Mouse (Mus musculus): ENCODE data around the gene Fam184b.

Fam184b gene

DNA sequence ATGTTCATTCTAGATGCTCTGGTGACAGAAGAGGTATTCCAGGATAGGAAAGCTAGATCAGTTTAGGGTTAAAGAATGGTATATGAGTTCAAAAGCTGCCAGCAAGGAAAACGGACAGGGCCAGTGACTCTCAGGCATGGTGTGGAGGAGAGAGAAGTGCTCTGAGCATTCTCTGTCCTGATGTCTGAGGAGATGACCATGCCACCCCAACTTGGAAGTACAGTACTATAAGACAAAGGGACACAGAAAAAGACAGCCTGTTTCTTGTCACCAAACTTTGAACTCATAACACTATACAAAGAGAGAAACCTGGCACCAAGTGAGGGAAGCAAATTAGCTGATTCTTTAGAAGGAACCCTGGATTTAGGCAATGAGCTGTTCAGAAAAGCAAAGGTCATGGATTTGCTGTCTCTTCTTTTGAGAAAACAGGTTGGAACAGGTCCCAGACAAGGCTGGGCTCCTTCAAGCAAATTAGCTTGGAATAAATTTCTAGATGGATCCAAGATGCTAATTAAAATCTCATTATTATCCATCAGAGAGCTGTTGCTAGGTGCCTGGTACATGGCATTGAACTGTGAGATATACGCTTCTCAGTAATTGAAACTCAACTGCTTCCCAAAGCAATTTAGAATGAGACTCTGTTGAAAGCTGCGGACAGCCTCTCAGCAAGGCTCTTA is 43.9 kb downstream of the Fam184b start:
- DNase-seq (ENCODE audit: low read depth, low spot score): no peak

DNA sequence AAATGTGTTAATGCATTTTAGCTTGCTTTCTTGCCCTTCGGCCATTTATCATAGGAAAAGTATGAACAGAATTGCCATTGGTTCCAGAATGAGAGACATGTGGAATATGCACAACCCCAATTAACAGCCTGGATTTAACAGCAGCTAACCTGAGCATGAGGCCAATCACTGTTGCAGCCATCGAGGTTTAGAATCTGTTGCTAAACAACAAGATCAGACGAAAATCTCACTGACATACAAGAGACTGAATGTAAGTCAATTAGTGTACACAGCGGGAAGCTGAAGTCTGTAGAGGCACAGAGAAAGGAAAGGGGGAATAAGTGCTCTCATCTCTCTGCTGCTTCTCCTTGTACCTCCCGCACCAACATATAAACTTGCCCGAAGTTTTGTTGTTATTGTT is 46.1 kb downstream of the Fam184b start:
- no peak for DNase-seq (ENCODE audit: low read depth, low spot score)

DNA sequence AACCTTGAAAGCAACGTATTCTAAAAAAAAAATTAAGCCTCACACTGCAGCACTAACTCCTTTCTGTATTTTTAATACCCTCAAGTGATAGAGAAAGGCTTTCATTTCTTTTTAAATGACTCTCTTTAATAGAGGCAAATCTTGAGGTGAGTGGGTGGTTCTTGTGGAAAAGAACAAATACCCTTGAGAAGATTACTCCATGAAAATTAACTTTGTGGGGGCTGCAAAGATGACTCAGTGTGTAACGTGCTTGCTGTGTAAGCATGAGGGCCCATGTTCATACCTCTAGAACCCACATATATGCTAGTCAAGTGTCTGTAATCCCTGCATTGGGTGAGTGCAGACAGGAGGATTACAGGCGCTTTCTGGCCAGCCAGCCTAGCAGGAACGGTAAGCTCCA is 49.3 kb downstream of the Fam184b start:
- no peak for DNase-seq (ENCODE audit: low read depth, low spot score)

DNA sequence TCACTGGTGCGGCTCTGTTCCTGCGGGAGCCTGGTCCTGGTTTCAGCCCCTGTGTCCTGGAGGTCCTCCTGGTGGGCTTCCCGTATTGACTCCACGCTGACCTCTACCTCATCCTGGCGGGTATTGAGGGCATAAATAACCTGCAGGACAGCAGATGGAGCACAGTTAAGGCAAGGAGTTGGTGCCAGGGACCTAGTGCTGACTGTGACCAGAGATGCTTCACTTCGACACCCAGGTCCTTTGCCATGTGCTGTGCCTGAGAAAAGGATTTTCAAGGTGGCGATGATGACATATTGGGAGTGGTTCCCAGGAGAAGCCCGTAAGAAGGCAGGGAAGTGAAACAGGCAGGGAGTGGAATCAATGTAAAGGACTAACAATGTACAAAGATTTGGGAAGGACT is 54.8 kb downstream of the Fam184b start:
- DNase-seq (ENCODE audit: low read depth, low spot score): no peak

DNA sequence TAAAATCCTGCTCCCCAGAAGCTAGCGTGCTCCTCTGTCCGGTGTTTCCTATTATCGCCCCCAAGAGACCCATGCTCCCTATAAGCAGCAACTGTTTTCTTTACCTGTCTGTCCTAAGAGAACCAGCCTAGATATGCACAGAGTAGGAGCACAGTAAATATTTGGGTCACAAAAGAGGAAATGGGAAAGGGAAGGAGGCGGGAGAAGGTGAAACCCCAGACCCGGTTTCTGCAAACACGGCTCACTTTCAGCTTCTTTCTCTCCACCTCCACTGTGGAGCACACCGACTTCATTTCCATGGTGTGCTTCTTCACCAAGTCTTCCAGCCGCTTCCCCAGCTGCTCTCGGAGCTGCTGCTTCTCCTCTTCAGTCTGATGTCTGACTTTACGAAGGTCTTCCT is 59.1 kb downstream of the Fam184b start:
- DNase-seq (ENCODE audit: low read depth, low spot score): no peak

DNA sequence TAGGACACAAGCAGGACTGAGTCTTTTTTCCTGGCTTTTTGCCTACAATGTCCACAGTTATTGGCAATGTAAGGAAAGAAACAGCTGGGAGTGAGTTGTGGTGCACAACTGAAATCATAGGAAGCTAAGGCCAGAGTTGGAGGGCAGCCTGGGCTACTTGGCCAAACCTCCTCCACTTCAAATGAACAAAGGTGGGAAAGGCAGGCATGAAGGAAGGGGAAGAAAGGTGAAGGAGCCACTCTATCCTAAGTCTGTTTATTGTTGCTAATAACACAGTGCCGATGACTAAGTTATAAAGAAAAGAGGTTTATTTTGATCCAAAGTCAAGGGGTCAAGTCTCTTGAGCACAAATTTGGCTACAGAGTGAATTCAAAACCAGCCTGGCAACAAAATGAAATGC is 62.0 kb downstream of the Fam184b start:
- no peak for DNase-seq (ENCODE audit: low read depth, low spot score)

DNA sequence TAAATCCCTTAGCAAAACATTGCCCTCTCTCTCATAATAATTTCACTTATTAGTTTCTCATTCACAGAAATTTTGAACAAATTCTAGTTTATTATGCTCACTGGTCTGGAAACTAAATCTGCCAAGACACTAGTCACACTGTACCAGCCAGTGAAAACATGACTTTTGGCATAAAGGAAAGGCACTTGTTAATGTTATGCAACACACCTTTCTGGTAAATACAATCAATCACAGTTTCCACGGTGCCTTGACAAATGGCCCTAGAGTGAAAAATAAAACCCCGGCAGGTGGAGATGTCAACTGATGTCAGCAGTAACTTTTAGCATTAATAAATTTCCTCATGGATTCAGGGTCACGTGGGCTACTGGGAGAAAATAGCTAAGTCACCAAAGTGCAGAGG is 62.7 kb downstream of the Fam184b start:
- no peak for DNase-seq (ENCODE audit: low read depth, low spot score)

DNA sequence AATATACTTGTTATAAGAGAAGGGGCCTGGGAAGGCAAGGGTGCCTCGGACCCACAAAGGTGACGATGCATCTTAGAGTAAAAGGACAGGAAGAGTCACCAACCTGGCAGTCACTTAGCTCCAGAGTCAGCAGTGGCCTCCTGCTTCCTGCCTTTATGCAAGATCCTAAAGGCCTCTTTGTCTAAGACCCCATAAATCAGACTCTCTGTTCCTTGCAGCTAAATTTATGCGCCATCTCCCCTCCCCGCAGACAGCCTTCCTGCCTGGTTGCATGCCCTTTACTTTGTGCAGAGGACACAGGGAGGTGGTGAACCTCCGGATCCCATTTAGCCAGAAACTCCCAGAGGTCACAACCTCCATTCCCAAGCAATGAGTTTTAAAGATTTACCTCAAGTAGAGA is 66.6 kb downstream of the Fam184b start:
- no peak for DNase-seq (ENCODE audit: low read depth, low spot score)

DNA sequence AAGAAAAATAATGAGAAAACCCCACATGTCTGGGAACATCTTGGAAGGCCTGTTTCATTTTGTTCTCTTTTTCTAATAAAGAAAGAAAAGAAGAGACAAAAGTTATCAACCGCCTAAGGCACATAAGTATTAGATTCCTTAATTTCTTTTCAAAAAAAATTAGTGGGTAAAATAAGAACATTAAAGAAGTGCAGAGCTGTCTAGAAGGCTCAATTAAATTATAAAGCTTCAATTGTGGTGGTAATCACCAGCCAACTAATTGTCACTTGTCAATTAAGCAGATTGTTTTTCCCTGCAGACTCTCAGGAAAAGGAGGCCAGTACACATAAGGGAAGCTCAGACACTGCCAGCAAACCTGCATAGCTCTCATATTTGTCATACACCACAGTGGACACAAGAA is 73.6 kb downstream of the Fam184b start:
- DNase-seq (ENCODE audit: low read depth, low spot score): no peak

DNA sequence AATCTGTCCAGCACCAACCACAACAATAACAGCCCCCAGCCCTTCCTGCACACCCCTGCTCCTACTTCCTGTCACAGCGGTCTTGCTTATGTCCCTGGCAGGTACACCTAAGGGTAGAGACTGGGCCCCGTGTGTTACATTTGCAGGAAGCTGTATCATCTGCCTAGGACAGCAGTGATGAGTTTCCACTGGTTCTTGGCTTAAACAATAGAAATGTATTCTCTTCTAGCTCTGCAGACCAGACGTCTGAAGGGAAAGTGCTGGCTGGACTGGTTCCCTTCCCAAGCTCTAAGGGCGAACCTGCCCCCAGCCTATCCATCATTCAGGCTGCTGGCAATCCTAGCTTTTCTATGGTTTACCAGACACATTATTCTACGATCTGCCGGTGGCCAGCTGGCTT is 75.4 kb downstream of the Fam184b start:
- DNase-seq (ENCODE audit: low read depth, low spot score): no peak

DNA sequence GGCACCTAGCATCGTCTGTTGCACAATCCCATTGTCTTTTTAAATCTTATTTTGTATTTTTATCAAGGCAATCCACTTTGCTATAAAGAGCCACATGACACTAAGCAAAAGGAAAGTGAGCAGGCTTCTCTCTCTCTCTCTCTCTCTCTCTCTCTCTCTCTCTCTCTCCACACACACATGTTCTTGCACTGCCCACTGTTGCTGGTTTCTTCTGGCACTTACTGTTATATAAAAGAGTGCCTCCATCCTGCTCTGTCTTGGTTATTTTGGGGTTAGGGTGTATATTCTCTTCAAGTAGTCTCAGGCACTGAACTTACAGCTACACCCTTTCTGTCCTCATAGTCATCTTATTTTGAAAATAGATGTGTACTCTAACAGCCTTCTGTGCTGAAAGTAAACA is 89.8 kb downstream of the Fam184b start:
- no peak for DNase-seq (ENCODE audit: low read depth, low spot score)

DNA sequence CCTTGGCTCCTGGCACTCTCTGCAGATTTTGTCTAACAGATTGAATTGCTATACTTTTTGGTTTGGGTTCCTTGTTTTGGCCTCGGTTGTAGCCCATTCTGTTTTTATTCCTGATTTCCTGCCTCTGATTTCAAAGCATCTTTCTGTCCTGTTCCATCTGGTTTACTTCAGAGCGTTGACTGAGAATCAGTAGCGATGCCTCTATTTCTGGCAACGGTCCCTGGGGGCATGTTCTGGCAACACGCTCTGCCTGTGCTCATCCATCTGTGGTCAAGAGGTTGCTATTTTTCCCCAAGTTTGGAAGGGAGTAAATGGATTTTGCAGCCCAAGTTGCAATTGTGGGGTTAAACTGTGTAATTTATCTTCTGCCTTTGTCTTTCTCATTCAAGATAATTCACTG is 96.0 kb downstream of the Fam184b start:
- DNase-seq (ENCODE audit: low read depth, low spot score): no peak

DNA sequence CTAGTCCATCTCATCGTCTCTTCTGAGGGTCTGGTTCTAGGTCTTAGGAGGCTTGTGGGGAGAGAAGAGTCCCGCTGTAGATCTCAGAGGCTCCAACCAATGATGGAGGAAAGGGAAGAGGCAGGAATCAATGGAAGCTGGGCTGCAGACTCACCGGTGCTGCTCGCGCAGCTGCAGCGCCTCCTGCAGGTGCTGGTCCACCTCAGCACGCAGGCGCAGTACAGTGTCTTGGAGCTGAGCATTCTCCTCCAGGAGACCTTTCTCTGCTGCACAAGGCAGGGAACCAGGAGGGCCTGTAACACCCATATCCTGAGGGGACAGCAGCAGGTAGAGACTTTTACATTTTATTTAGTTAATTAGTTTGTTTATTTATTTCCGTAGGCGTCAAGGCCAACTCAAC is 99.9 kb downstream of the Fam184b start:
- no peak for DNase-seq (ENCODE audit: low read depth, low spot score)

DNA sequence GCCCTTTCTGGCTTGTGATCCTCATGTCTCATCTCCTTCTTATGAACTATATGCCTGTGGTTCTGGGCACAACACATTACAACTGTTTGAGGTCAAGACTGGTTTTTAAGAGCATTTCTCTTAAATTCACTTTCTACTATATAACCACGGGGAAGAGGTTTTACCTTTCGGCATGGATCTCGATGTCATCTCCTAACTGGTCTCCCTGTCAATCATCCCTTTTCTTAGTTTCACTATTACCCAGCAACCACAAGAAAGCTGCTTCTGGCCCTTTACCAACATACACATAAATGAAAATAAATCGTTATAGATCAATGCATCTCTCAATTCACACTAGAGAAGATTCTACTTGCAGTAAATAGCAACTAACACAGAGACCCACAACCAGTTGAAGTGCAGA is 104.2 kb downstream of the Fam184b start:
- DNase-seq (ENCODE audit: low read depth, low spot score): no peak

DNA sequence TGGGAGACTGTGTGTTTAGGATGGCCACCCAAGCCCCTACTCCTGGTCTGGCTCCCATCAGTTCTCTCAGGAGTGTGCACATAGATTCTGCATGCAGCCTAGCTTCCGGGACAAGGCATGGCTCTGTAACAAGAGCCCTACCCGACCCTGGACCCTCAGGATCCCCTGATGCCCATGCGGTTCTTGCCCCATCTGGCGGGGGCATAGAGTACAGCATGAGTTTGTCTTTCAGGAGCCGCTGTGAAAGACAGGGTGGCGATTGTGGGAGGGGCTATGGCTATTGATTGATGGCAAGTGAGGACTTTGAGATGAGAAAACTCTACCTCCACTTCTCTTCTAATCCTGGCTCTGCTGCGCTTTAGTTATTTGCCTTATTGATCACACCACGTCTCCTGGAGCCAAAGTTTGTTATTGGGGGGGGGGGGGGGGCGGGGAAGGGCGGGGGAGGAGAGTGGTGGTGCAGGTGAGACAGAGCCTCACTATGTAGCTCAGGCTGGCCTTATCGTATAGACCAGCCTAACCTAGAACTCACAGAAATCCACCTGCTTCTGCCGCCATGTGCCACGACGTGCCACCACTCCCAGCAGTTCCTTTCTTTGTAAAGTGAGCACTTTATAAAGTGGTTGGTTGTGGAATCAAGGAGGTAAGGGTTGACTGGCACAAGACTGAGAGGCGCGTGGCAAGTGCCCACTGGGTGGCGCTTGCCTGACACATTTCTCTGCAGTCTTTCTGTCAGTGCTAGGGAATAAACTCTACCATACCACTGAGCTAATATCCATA is 104.9 kb downstream of the Fam184b start:
- DNase-seq (ENCODE audit: low read depth, low spot score): peak; percentile 54

DNA sequence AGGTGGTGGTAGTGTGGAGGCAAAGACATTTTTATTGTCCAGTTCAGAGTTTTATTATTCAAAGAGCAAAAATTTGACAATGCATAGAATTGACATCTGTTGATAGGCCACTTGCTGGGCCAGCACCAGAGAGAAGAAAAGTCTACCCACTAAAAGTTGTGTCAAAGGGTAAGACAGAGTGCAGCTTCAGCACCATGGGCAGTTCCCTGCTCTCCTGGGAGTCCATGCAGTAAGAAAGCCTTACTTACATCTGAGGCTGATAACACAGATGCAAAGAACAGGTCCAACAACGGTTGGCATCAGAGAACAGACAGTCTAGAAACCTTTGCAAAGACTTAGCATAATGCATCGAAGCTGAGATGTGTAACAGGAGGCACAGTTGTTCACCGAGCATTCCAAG is 109.7 kb downstream of the Fam184b start:
- DNase-seq (ENCODE audit: low read depth, low spot score): no peak

DNA sequence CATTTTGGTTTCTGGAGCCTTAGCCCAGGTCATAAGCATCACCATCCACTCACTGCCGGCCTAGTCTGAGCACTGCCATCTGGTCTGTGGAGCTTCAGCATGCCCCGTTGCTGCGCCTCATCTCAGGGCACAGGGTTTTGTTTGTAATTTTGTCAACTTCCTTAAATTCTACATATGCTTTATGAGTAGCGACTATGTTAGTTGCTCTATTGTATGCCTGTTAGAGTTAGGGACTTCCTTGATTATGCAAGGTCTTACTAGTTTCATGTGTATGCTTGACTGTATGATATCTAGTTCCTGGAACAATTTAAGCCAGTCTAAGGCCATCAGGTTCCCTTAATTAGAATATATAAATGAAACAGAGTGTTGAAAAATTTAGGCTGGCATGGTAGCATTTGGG is 113.1 kb downstream of the Fam184b start:
- no peak for DNase-seq (ENCODE audit: low read depth, low spot score)

DNA sequence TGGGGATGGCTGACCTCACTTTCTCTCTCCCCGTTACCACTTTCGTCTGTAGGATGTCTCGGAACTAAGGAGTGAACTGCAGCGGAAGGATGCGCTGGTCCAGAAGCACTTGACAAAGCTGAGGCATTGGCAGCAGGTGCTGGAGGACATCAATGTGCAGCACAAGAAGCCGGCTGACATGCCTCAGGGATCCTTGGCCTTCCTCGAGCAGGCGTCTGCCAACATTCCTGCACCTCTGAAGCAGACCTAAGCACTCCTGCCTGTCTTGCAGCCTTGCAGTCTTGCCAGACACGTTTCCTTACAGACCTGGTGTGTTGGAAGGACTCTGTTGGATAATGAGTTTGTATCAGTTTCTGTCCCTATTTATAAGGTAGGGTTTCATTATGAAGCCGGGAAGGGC is 114.3 kb downstream of the Fam184b start:
- DNase-seq (ENCODE audit: low read depth, low spot score): no peak

DNA sequence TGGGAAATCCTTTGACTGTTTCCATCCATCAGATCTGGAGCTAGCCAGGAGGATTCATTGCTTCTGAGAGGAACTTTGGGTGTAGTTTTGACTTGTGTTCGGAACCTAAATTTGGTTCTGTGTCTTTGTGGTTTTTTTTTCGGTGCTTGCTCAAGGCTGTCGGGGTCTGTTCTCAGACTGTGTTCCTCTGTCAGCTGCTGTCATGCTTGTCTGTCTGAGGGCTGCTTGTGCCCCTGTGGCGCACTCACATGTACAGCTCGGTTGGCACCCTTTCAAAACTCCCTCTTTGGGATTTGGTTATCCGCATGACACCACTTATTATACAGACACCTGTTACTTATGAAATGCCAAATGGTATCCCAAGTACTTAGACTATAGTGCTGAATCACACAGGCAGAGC is 117.8 kb downstream of the Fam184b start:
- DNase-seq (ENCODE audit: low read depth, low spot score): no peak

DNA sequence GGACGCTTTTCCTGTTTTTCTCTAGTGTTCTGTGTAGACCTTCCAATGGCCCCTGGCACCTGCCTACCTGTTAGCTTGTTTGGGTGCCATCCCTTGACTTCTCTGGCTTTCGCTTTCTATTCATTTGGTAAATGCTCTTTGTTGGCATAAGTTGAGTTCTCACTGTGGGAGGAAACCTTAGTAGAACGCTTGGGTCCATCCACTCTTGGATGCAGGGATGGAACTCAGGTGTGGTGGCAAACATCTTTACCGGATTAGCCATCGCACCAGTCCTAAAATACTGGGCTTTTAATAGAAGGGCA is 118.7 kb downstream of the Fam184b start:
- DNase-seq (ENCODE audit: low read depth, low spot score): no peak

DNA sequence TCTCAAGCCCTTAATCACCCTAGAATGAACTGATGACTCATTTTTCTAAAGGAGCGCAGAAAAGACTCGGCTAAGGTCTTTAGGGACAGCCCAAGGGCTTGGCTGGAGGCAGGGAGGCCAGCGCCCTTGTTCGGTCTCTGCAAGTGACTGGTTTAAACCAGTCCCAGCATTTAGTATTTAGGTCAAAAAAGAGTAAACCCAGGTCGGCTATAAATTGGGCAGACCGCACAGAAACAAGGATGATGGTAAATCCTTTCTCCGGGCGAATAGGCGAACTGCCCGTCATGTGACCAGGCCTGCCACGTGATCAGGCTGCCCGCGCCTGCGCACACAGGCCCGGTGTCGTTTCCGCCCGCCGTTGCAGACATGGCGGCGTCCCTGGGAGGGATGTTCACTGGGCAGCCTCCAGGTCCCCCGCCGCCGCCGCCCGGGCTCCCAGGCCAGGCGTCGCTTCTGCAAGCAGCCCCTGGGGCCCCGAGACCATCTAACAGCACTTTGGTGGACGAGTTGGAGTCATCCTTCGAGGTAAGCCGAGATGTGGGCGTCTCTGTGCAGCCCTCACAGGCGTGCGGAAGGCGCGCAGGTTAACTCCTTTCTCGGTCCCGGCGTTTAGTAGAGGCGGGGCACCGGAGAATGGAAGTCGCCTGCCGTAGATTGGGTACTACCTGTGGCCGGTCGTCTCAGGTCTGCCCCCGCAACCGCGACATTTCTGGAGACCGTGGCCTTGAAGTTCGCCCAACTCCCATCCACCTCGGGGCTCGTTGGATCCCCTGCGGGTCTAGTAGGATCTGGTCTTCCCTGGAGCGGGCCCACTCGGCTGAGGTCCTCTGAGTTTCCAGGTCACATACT is 119.2 kb downstream of the Fam184b start, which contains the start of gene Med28:
Gene Med28 (plus strand): TSS at position 270 of the 849 bp plus-strand sequence.
- peak; percentile 91 for DNase-seq (ENCODE audit: low read depth, low spot score)

DNA sequence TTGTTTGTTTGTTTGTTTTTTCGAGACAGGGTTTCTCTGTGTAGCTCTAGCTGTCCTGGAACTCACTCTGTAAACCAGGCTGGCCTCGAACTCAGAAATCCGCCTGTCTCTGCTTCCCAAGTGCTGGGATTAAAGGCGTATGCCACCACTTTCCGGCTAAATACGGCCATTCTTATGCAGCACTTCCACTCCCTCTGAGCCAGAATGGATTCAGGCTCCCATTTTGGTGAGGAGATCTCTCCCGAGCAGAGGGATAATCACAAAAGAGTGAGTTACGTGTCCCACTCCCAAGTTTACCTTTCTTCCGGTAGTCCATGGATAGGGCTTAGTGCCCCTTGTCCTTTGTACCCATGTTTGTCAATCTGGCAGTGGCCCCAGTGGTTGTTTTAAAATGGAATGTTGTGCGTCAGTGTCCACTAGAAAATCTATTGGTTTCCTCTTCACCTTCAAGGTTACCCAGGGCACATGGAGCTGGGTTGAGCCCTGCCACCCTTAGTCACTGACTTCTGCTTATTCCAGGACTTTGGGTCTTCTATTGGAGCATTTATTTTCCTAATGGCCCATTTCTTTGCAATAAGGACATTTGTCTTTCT is 124.2 kb downstream of the Fam184b start:
- DNase-seq (ENCODE audit: low read depth, low spot score): no peak
